Mouse (Mus musculus) heart, postnatal 36 days (tissue): ENCODE results near the gene 6430571L13Rik. TPM values are rescaled to one million over a fixed set of nuclear protein-coding genes. Genes with fewer than 3 reads are reported as not detected.
"Not testable (repeated sequence)": the region's sequence is repeated elsewhere in the genome, so short reads cannot be mapped to it uniquely, and the experiment has no call there.

Experiments used
- DNase-seq, 2 experiments: peaks; one replicate each; pipeline ENCODE4 v3.0.0; 2021 to 2022
- intact Hi-C: fragments of 180-260 bp; cut with DNase I; formaldehyde crosslinking; loops from one replicate; pipeline ENCODE4 v1.15.1; 2025
- total RNA-seq, 2 experiments: library from RNA; stranded (reverse); gene quantifications; 2 replicates each; pipeline ENCODE4 v1.2.3; 2021

6430571L13Rik gene
- total RNA-seq, 2 experiments from 2014 or later = 4.2 to 5.3 TPM

- DNase-seq = no peak
- intact Hi-C loops = no loop called here
Measured at GRCm38 (mm10) chr9:107305601-107306542, 34.5 kb upstream of the 6430571L13Rik start.

- DNase-seq, intact Hi-C loops: not testable (repeated sequence)
Measured at GRCm38 (mm10) chr9:107306673-107307072, 33.7 kb upstream of the 6430571L13Rik start.

GRCm38 (mm10) chr9:107307099-107307872 lies 33.1 kb upstream of the 6430571L13Rik start:
- intact Hi-C loops = no loop called here
- peak in 1 of 2 experiments; percentile 52 for DNase-seq

GRCm38 (mm10) chr9:107307886-107308285 lies 32.5 kb upstream of the 6430571L13Rik start:
- intact Hi-C loops = no loop called here
- peak; percentile 79 to 84 for DNase-seq

GRCm38 (mm10) chr9:107308346-107309000 lies 31.9 kb upstream of the 6430571L13Rik start:
- intact Hi-C loops = no loop called here
- DNase-seq = no peak

DNA sequence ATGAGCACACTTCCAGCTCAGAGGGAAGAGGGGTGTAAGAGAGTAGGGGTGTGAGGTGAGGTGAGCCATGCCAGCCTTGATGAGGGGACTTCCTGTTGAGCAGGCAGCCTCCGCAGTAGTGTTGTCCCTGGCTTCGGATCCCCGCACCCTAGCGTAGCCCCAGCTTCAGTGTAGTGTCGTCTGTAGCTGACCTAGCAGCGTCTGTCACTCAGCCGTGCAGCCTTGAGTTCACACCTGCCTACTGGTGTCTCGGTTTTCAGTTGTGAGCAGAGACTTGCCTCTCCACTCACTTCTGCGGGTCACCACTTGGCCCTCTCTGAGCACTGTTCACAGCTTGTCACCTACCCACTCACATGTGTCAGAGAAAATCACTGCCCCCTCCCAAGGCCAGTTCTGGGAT lies 31.2 kb upstream of the 6430571L13Rik start:
- no peak for DNase-seq
- intact Hi-C loops = no loop called here

GRCm38 (mm10) chr9:107309600-107309999 lies 30.8 kb upstream of the 6430571L13Rik start:
- intact Hi-C loops = no loop called here
- DNase-seq = no peak

DNA sequence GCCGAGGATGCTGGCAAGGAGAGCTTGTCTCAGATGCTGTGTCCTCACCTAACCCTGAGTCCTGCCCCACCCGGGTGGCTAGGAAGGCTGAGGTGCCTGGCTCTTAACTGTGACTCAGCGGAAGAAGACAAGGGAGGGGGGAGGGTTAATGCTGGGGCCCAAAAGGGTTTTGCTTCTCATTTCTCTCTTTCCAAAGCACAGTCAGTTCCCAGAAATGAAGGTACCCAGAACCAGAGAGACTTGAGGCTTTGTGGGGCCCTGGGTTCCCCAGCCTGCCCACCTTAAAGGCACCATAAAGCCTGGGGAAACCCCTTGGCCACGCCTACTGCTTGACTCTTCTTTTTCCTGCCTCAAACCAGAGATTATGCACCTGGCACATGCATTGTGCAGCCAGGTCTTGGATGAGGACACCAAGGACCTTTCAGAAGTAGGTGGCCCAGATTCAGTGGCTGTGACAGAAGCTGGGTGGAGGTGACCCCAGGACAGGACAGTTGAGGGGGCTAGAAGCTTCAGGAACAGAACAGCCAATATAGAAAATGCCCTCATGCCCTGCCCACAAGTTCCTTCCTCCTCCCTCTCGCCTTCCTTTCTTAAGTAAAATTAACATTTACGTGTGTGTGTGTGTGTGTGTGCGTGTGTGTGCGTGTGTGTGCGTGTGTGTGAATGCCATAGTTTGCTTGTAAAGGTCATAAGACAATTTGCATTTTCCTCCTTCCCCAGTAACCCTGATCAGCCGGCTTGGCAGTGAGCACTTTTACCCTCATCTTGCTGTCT lies 27.4 kb upstream of the 6430571L13Rik start:
- no peak for DNase-seq
- intact Hi-C loops = no loop called here

GRCm38 (mm10) chr9:107313926-107314325 lies 26.5 kb upstream of the 6430571L13Rik start:
- intact Hi-C loops = no loop called here
- DNase-seq = no peak

DNA sequence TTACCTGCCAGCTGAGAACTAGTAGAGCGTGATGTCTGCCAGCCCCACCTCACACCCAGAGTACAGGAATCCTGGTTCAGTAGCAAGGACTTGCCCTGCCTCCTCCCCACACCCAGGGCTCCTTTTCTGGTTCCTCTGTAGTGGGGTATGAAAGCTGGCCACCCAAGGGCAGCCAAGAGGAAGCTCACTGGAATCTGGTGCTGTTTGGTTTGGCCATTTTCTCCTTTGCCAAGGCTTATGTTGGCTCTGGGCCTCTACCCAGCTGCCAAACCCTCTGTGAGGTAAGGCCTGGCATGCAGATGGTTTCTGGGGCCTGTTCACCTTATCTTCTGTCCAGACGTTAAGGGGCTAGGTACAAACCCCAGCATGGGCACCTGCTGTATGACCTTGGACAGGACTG lies 24.6 kb upstream of the 6430571L13Rik start:
- intact Hi-C loops = no loop called here
- DNase-seq = no peak

- intact Hi-C loops = no loop called here
- no peak for DNase-seq
Measured at GRCm38 (mm10) chr9:107322461-107323050, 17.8 kb upstream of the 6430571L13Rik start.

DNA sequence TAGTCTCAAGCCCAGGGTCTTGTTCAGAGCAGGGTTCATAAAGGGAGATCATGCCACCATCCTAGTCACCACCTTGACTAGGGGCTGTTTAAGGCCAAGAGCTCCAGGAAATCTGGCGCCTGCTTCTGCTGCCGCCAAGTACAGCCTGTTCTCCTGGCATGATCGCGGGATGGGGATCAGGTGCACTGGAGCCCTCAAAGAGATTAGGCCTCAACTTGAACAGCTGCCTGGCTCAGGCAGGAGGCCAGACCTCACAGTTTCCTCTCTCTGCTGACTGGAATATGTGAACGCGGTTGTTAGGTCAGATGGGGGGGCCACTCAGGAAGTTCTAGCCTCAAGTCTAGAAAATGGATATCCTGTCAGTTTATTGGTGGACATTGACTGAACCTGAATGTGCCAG lies 16.8 kb upstream of the 6430571L13Rik start:
- intact Hi-C loops = no loop called here
- DNase-seq = peak; percentile 83 to 85

GRCm38 (mm10) chr9:107324799-107325561 lies 15.4 kb upstream of the 6430571L13Rik start:
- DNase-seq = peak in 1 of 2 experiments; percentile 39
- intact Hi-C loops = loop anchor here (2.0 kb wide), 1 partner anchor 24 kb away; no protein-coding TSS in a partner anchor

DNA sequence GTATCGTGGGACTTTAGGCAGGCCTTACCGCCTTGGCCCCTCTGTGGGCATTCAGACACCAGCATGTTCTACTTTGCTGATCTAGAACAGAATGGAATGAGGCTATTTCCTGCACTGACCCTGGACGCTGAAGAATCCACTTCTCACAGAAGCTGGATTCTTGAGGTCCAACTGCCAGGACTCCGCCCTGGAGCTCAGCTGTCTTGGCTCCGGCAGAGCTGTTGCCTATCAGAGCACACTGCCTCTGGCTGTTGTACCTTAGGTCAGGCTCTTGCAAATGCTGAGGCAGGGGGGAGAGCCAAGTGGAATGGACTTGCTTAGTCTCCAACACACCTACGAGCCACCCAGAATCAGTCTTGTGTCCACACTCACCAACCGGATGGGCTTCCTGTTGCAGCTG lies 14.5 kb upstream of the 6430571L13Rik start:
- DNase-seq = peak; percentile 47 to 49
- intact Hi-C loops = loop anchor here (2.0 kb wide), 1 partner anchor 25 kb away; no protein-coding TSS in a partner anchor

GRCm38 (mm10) chr9:107327879-107328620 lies 12.4 kb upstream of the 6430571L13Rik start:
- intact Hi-C loops = no loop called here

GRCm38 (mm10) chr9:107330791-107331190 lies 9.6 kb upstream of the 6430571L13Rik start:
- intact Hi-C loops = no loop called here
- no peak for DNase-seq

More at GRCm38 (mm10) chr9:107327879-107328620, 12.4 kb upstream of the 6430571L13Rik start:
- no peak for DNase-seq

GRCm38 (mm10) chr9:107333686-107334085 lies 6.7 kb upstream of the 6430571L13Rik start:
- no peak for DNase-seq
- intact Hi-C loops = no loop called here

DNA sequence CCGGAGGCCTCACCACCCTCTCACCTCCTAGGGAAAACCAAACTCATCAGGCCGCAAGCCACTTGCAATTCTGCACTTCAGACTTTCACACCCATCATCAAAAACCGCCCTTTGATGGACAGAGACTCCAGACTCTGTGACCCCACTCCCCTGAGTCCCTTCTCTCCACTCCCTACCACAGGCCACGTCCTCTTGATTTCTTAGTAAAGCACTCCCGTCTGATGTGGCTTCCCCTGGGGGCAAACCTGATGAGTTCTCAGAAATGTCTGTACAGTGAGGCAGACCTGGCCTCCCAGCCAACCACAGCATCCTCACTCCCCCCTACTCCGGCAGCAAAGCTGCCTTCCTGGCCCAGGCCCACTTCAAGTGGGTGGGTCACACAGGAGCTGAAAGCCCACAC lies 6.0 kb upstream of the 6430571L13Rik start:
- no peak for DNase-seq
- intact Hi-C loops = no loop called here
